ENCODE assay signal across 8 mouse cellular contexts in the genomic region with DNA sequence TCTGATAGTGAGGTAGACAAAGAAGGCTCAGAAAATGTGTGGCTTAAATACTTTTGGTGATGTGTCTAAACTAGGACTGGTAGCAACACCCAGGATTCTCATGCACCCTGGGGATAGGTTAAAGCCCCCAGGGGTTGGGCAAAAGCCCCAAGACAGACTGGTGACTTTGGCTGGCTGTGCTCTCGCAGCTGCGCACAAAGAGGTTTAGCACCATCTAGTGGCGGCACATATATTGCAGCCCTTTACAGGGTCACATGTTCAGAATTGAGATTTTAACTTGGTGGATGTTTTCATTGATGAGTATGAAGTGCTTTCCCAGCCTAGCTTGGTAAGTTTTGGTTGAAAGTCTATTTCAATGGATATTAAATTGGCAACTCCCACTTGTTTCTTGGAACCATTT.
DNase-seq lines count a peak whose midpoint lies in the region; TF ChIP-seq lines count a peak whose summit lies in the region.
"Not testable (repeated sequence)": the region's sequence is repeated elsewhere in the genome, so short reads cannot be mapped to it uniquely, and the experiment has no call there.

No protein-coding gene starts in this region.

- DNase-seq in 3T3-L1 (ENCODE audit: low read depth, low spot score) (peak; percentile 2), MEL-GATA-1-ER (ENCODE audit: extremely low read depth, low read depth) (peak; percentile 12)
- not testable (repeated sequence) for DNase-seq in brain, embryonic 14.5 days (ENCODE audit: low read depth); left cerebral cortex, adult 2 months (ENCODE audit: extremely low spot score in 1 of 2, low spot score in 2 of 2)
- DNase-seq in frontal cortex, postnatal 36 days (ENCODE audit: low spot score in 2 of 2), result peak; percentile 0
- DNase-seq in kidney, adult 18-20 months, result peak; percentile 15
- DNase-seq in mesoderm, embryonic 11.5 days (ENCODE audit: low read depth, low spot score), result peak; percentile 0
- DNase-seq in testis, postnatal 10 days (ENCODE audit: low spot score), result peak; percentile 39

- not testable (repeated sequence) for H3K4me3 ChIP-seq in left cerebral cortex, adult 2 months

- intact Hi-C loops in left cerebral cortex, adult 2 months (cut with DNase I), result not testable (repeated sequence)

- 0 out of 2 replicates have a peak, but pooled peaks have one; percentile 19 for TF ChIP-seq CTCF in brain, embryonic 14.5 days (IDR thresholded peaks at IDR 0.05; ENCODE audit: borderline replicate concordance, extremely low read depth, insufficient read depth, insufficient read length)
- peak; percentile 42 for TF ChIP-seq CTCF in left cerebral cortex, adult 2 months (IDR thresholded peaks at IDR 0.05)

- not testable (repeated sequence) for TF ChIP-seq POLR2A in brain, embryonic 14.5 days (IDR thresholded peaks at IDR 0.05; ENCODE audit: borderline replicate concordance, extremely low read depth, insufficient read depth, insufficient read length, poor library complexity, severe bottlenecking)

- not testable (repeated sequence) for H3K27ac ChIP-seq in left cerebral cortex, adult 2 months
